Comparison of ENCODE assay signal across 9 mouse cellular contexts in genomic region chr8:109750699-109751098, GRCm38 (mm10). TPM values are rescaled to one million over a fixed set of nuclear protein-coding genes. Genes with fewer than 3 reads are reported as not detected.
A peak's percentile ranks its signal among the peaks of the same experiment; 100 is the strongest.
DNase-seq lines count a peak whose midpoint lies in the region; ATAC-seq and TF ChIP-seq lines count a peak whose summit lies in the region.
"Had no signal": no experiment of that assay in that cellular context is flagged by ENCODE, and none has a peak within 500 bp of the region (broad histone marks: within the 10 kb centered on the region; RNA-seq: fewer than 3 reads in every experiment).

No protein-coding gene starts in this region.

- TF ChIP-seq POLR2A in bone marrow, adult 2 months (IDR thresholded peaks at IDR 0.05; ENCODE audit: borderline replicate concordance, control insufficient read depth, low read depth, low read length): no peak

- H3K27ac ChIP-seq in layer of hippocampus, adult 2 months: no peak overlapping the region
- H3K27ac ChIP-seq in bone marrow, adult 2 months (ENCODE audit: control insufficient read depth, insufficient read depth, low read depth, low read length, poor library complexity): no peak overlapping the region; the same call in 1 of the 2 replicates
- H3K27ac ChIP-seq: limb, embryonic 15.5 days had no signal

- peak; percentile 99 for ATAC-seq in neutrophil, adult 5-6 weeks (ENCODE audit: extremely low read depth, insufficient number of reproducible peaks, low FRiP score, poor library complexity, severe bottlenecking)

- H3K4me1 ChIP-seq in bone marrow, adult 2 months (ENCODE audit: control insufficient read depth, insufficient read depth, low read length): peaks cover 3% of the 10 kb centered on the region; the same call in 1 of the 2 replicates
- H3K4me1 ChIP-seq: limb, embryonic 15.5 days had no signal

- no peak overlapping the region for H3K4me3 ChIP-seq in layer of hippocampus, adult 2 months
- peak overlapping the region; percentile 10 for H3K4me3 ChIP-seq in bone marrow, adult 2 months (replicated peaks; ENCODE audit: control insufficient read depth, low read depth, low read length)
- H3K4me3 ChIP-seq: limb, embryonic 15.5 days had no signal

- DNase-seq in layer of hippocampus, adult 2 months (ENCODE audit: low spot score in 2 of 2): no peak
- no peak for DNase-seq in layer of hippocampus, adult 18-20 months (ENCODE audit: low spot score in 2 of 2)
- peak; percentile 26 to 56 for DNase-seq in kidney, postnatal 4 days
- DNase-seq in embryo, embryonic 10.5 days (ENCODE audit: low spot score): no peak
- no peak for DNase-seq in yolk sac, embryonic 10.5 days (ENCODE audit: low spot score)
- DNase-seq in cerebellum, adult 11 months: no peak

- peak; percentile 16 for TF ChIP-seq CTCF in layer of hippocampus, adult 2 months (conservative IDR thresholded peaks at IDR 0.05)
- TF ChIP-seq CTCF in bone marrow, adult 2 months (IDR thresholded peaks at IDR 0.05; ENCODE audit: control insufficient read depth, insufficient read depth, low read length): peak; percentile 54

- 11% methylated on average over 12 of the region's 12 CpGs for WGBS in bone marrow, adult 2 months

RNA-seq across cellular contexts. Expression of gene Atxn1l, which starts 13.2 kb away (rescaled TPM):
- 10 to 100 TPM; 40.1 to 44.5 TPM for total RNA-seq in layer of hippocampus, adult 2 months (2021)
- 10 to 100 TPM; 40.9 to 42.1 TPM for total RNA-seq in layer of hippocampus, adult 18-20 months (2021)
- polyA plus RNA-seq in bone marrow, adult 2 months (2011; ENCODE audit: insufficient read depth, insufficient read length, low replicate concordance, missing spikeins): 5.3 and 5.8 TPM in 2 replicates
- total RNA-seq in neutrophil, adult 5-6 weeks (2017): 23.9 and 26.4 TPM in 2 replicates

RNA-seq across cellular contexts. Expression of gene Ap1g1, which starts 27.7 kb away (rescaled TPM):
- 10 to 100 TPM; 84.1 to 92.2 TPM for total RNA-seq in layer of hippocampus, adult 2 months (2021)
- total RNA-seq in layer of hippocampus, adult 18-20 months (2021): 10 to 100 TPM; 80.6 to 84.1 TPM
- 25.8 and 34.5 TPM in 2 replicates for polyA plus RNA-seq in bone marrow, adult 2 months (2011; ENCODE audit: insufficient read depth, insufficient read length, low replicate concordance, missing spikeins)
- 106 and 107 TPM in 2 replicates for total RNA-seq in neutrophil, adult 5-6 weeks (2017)

RNA-seq across cellular contexts. Expression of gene Zfp821, which starts 45.4 kb away (rescaled TPM):
- total RNA-seq in layer of hippocampus, adult 2 months (2021): 10 to 100 TPM; 47.0 to 47.6 TPM
- total RNA-seq in layer of hippocampus, adult 18-20 months (2021): 10 to 100 TPM; 41.0 to 42.1 TPM
- polyA plus RNA-seq in bone marrow, adult 2 months (2011; ENCODE audit: insufficient read depth, insufficient read length, low replicate concordance, missing spikeins): 10.8 and 18.6 TPM in 2 replicates
- total RNA-seq in neutrophil, adult 5-6 weeks (2017): 46.4 and 46.9 TPM in 2 replicates

RNA-seq across cellular contexts. Expression of gene Ist1, which starts 57.6 kb away (rescaled TPM):
- total RNA-seq in layer of hippocampus, adult 2 months (2021): 10 to 100 TPM; 87.0 to 94.9 TPM
- total RNA-seq in layer of hippocampus, adult 18-20 months (2021): 10 to 100 TPM; 87.1 to 90.9 TPM
- polyA plus RNA-seq in bone marrow, adult 2 months (2011; ENCODE audit: insufficient read depth, insufficient read length, low replicate concordance, missing spikeins): 45.9 and 55.7 TPM in 2 replicates
- 159 and 173 TPM in 2 replicates for total RNA-seq in neutrophil, adult 5-6 weeks (2017)

Comparison
In these comparisons a context has a peak if more than half of its experiments do, and no peak if none do; other contexts are left out.
1. DNase-seq: peak in kidney, postnatal 4 days (2 of 2); none in layer of hippocampus, adult 2 months (0 of 2), layer of hippocampus, adult 18-20 months (0 of 2), embryo, embryonic 10.5 days (single experiment), yolk sac, embryonic 10.5 days (single experiment) and cerebellum, adult 11 months (single experiment).